Mouse (Mus musculus): ENCODE results near the gene Zbtb16. TPM values are rescaled to one million over a fixed set of nuclear protein-coding genes. Genes with fewer than 3 reads are reported as not detected.

Zbtb16 gene
- polyA plus RNA-seq, 1 experiment from 2014 or later, result 2.5 TPM

- Histone ChIP-seq H3K27me3 (ENCODE audit: insufficient read depth, low read length) (no peaks in the 10 kb centered on the region), H3K4me1 (ENCODE audit: insufficient read depth) (peaks cover 10% of the 10 kb centered on the region; the same call in 1 of the 2 replicates), H3K27ac (ENCODE audit: low read depth) (no peak overlapping the region), H3K4me3 (ENCODE audit: low read depth, low read length) (no peak overlapping the region), H3K9ac (replicated peaks) (no peak overlapping the region), H3K36me3 (replicated peaks; ENCODE audit: insufficient read depth, low read length) (no peaks in the 10 kb centered on the region), H3K4me2 (ENCODE audit: low read depth, low read length) (no peak overlapping the region), H3K9me3 (ENCODE audit: low read length) (no peaks in the 10 kb centered on the region)
- TF ChIP-seq EP300 (IDR thresholded peaks at IDR 0.05; ENCODE audit: low read depth) (no peak), CTCF (IDR thresholded peaks at IDR 0.05; ENCODE audit: low read depth) (no peak)
- WGBS (ENCODE audit: insufficient replicate concordance), result 60% methylated on average over 5 of the region's 5 CpGs
- no peak for ATAC-seq
- DNase-seq, result no peak
These were observed 162.2 kb downstream of the Zbtb16 start for GRCm38 (mm10) chr9:48673804-48674203.

GRCm38 (mm10) chr9:48673213-48673612 lies 162.8 kb downstream of the Zbtb16 start:
- DNase-seq (no peak), ATAC-seq (no peak)
- peaks cover 10% of the 10 kb centered on the region; the same call in 1 of the 2 replicates for H3K4me1 ChIP-seq (ENCODE audit: insufficient read depth)
- H3K27me3 ChIP-seq (ENCODE audit: insufficient read depth, low read length), result no peaks in the 10 kb centered on the region
- H3K27ac ChIP-seq (ENCODE audit: low read depth), result no peak overlapping the region
- H3K36me3 ChIP-seq (replicated peaks; ENCODE audit: insufficient read depth, low read length), result no peaks in the 10 kb centered on the region
- H3K4me3 ChIP-seq (ENCODE audit: low read depth, low read length), result no peak overlapping the region
- 60% methylated on average over 6 of the region's 6 CpGs for WGBS (ENCODE audit: insufficient replicate concordance)
- TF ChIP-seq CTCF (IDR thresholded peaks at IDR 0.05; ENCODE audit: low read depth) (no peak), EP300 (IDR thresholded peaks at IDR 0.05; ENCODE audit: low read depth) (no peak)
- no peak overlapping the region for H3K9ac ChIP-seq (replicated peaks)
- H3K9me3 ChIP-seq (ENCODE audit: low read length), result no peaks in the 10 kb centered on the region
- H3K4me2 ChIP-seq (ENCODE audit: low read depth, low read length), result no peak overlapping the region

GRCm38 (mm10) chr9:48671841-48672240 lies 164.2 kb downstream of the Zbtb16 start:
- no peaks in the 10 kb centered on the region for H3K9me3 ChIP-seq (ENCODE audit: low read length)
- no peak for ATAC-seq
- H3K9ac ChIP-seq (replicated peaks), result no peak overlapping the region
- H3K27me3 ChIP-seq (ENCODE audit: insufficient read depth, low read length), result no peaks in the 10 kb centered on the region
- TF ChIP-seq CTCF (IDR thresholded peaks at IDR 0.05; ENCODE audit: low read depth) (no peak), EP300 (IDR thresholded peaks at IDR 0.05; ENCODE audit: low read depth) (no peak)
- no peak overlapping the region for H3K4me3 ChIP-seq (ENCODE audit: low read depth, low read length)
- H3K4me1 ChIP-seq (ENCODE audit: insufficient read depth), result peaks cover 10% of the 10 kb centered on the region; the same call in 1 of the 2 replicates
- no peak overlapping the region for H3K27ac ChIP-seq (ENCODE audit: low read depth)
- no peak for DNase-seq
- no peak overlapping the region for H3K4me2 ChIP-seq (ENCODE audit: low read depth, low read length)
- H3K36me3 ChIP-seq (replicated peaks; ENCODE audit: insufficient read depth, low read length), result no peaks in the 10 kb centered on the region

- H3K27ac ChIP-seq (ENCODE audit: low read depth), result no peak overlapping the region
- no peak overlapping the region for H3K4me2 ChIP-seq (ENCODE audit: low read depth, low read length)
- H3K9me3 ChIP-seq (ENCODE audit: low read length), result no peaks in the 10 kb centered on the region
- 0 out of 2 replicates have a peak, but pooled peaks cover 1% of the 10 kb centered on the region for H3K36me3 ChIP-seq (replicated peaks; ENCODE audit: insufficient read depth, low read length)
- 81% methylated on average over 13 of the region's 13 CpGs for WGBS (ENCODE audit: insufficient replicate concordance)
- ATAC-seq (no peak), DNase-seq (no peak)
- H3K4me3 ChIP-seq (ENCODE audit: low read depth, low read length), result no peak overlapping the region
- no peak for TF ChIP-seq EP300 (IDR thresholded peaks at IDR 0.05; ENCODE audit: low read depth)
- no peak for TF ChIP-seq CTCF (IDR thresholded peaks at IDR 0.05; ENCODE audit: low read depth)
- H3K9ac ChIP-seq (replicated peaks), result no peak overlapping the region
- H3K4me1 ChIP-seq (ENCODE audit: insufficient read depth), result peaks cover 4% of the 10 kb centered on the region; the same call in 1 of the 2 replicates
- no peaks in the 10 kb centered on the region for H3K27me3 ChIP-seq (ENCODE audit: insufficient read depth, low read length)
These were observed 165.9 kb downstream of the Zbtb16 start for GRCm38 (mm10) chr9:48670156-48670555.

- H3K9me3 ChIP-seq (ENCODE audit: low read length), result no peaks in the 10 kb centered on the region
- DNase-seq, result no peak
- H3K27me3 ChIP-seq (ENCODE audit: insufficient read depth, low read length), result no peaks in the 10 kb centered on the region
- no peak overlapping the region for H3K27ac ChIP-seq (ENCODE audit: low read depth)
- no peak overlapping the region for H3K4me2 ChIP-seq (ENCODE audit: low read depth, low read length)
- TF ChIP-seq CTCF (IDR thresholded peaks at IDR 0.05; ENCODE audit: low read depth) (no peak), EP300 (IDR thresholded peaks at IDR 0.05; ENCODE audit: low read depth) (no peak)
- 0 out of 2 replicates have a peak, but pooled peaks cover 4% of the 10 kb centered on the region for H3K36me3 ChIP-seq (replicated peaks; ENCODE audit: insufficient read depth, low read length)
- no peak overlapping the region for H3K9ac ChIP-seq (replicated peaks)
- no peaks in the 10 kb centered on the region for H3K4me1 ChIP-seq (ENCODE audit: insufficient read depth)
- ATAC-seq, result no peak
- no peak overlapping the region for H3K4me3 ChIP-seq (ENCODE audit: low read depth, low read length)
- 72% methylated on average over 10 of the region's 10 CpGs for WGBS (ENCODE audit: insufficient replicate concordance)
These were observed 166.3 kb downstream of the Zbtb16 start for GRCm38 (mm10) chr9:48669672-48670071.

- Histone ChIP-seq H3K4me2 (ENCODE audit: low read depth, low read length) (no peak overlapping the region), H3K4me3 (ENCODE audit: low read depth, low read length) (no peak overlapping the region), H3K27ac (ENCODE audit: low read depth) (no peak overlapping the region), H3K9ac (replicated peaks) (no peak overlapping the region), H3K36me3 (replicated peaks; ENCODE audit: insufficient read depth, low read length) (peaks cover 8% of the 10 kb centered on the region; the same call in 1 of the 2 replicates), H3K4me1 (ENCODE audit: insufficient read depth) (no peaks in the 10 kb centered on the region), H3K27me3 (ENCODE audit: insufficient read depth, low read length) (peaks cover 4% of the 10 kb centered on the region; the same call in 1 of the 2 replicates), H3K9me3 (ENCODE audit: low read length) (no peaks in the 10 kb centered on the region)
- no peak for DNase-seq
- TF ChIP-seq CTCF (IDR thresholded peaks at IDR 0.05; ENCODE audit: low read depth) (no peak), EP300 (IDR thresholded peaks at IDR 0.05; ENCODE audit: low read depth) (no peak)
- WGBS (ENCODE audit: insufficient replicate concordance), result 68% methylated on average over 3 of the region's 3 CpGs
- no peak for ATAC-seq
These were observed 169.3 kb downstream of the Zbtb16 start for GRCm38 (mm10) chr9:48666702-48667101.

- no peak overlapping the region for H3K27ac ChIP-seq (ENCODE audit: low read depth)
- WGBS (ENCODE audit: insufficient replicate concordance), result 77% methylated on average over 13 of the region's 13 CpGs
- peaks cover 23% of the 10 kb centered on the region for H3K36me3 ChIP-seq (replicated peaks; ENCODE audit: insufficient read depth, low read length)
- H3K4me3 ChIP-seq (ENCODE audit: low read depth, low read length), result no peak overlapping the region
- peaks cover 4% of the 10 kb centered on the region; the same call in 1 of the 2 replicates for H3K27me3 ChIP-seq (ENCODE audit: insufficient read depth, low read length)
- ATAC-seq (no peak), DNase-seq (no peak)
- no peak overlapping the region for H3K9ac ChIP-seq (replicated peaks)
- H3K4me1 ChIP-seq (ENCODE audit: insufficient read depth), result no peaks in the 10 kb centered on the region
- TF ChIP-seq EP300 (IDR thresholded peaks at IDR 0.05; ENCODE audit: low read depth) (no peak), CTCF (IDR thresholded peaks at IDR 0.05; ENCODE audit: low read depth) (no peak)
- H3K9me3 ChIP-seq (ENCODE audit: low read length), result peaks cover 6% of the 10 kb centered on the region
- H3K4me2 ChIP-seq (ENCODE audit: low read depth, low read length), result no peak overlapping the region
These were observed 173.0 kb downstream of the Zbtb16 start for GRCm38 (mm10) chr9:48663052-48663433.
